Mouse (Mus musculus) urinary bladder, postnatal 14 days (tissue): Measurements from ENCODE around the gene Apol9b.
"Not testable (repeated sequence)": the region's sequence is repeated elsewhere in the genome, so short reads cannot be mapped to it uniquely, and the experiment has no call there.

Experiments
- DNase-seq: peaks from one replicate; pipeline ENCODE4 v3.0.0; 2021; ENCODE audit warnings: low spot score

The Apol9b gene

DNA sequence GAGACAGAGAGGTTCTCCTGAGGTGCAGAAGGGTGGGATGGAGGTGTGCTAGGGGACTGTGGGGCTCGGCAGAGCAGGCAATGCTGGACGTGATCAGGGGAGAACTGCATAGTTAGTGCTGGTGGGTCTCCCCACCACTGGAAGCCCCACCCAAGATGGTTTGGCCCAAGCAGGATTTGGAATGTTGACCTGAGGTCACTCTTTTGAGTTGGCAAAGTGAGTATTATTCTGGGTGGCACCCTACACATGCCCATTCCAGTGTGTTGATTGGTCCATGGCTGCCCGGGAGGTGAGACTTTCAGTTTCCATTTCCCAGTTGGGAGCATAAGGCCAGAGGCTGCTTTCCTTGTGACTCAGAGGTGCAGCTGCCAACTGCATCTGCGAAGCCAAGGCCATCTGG lies at the start of gene Apol9b:
Gene Apol9b, plus strand, starts transcription at position 301 of the 400 bp plus-strand sequence.
- not testable (repeated sequence) for DNase-seq

DNA sequence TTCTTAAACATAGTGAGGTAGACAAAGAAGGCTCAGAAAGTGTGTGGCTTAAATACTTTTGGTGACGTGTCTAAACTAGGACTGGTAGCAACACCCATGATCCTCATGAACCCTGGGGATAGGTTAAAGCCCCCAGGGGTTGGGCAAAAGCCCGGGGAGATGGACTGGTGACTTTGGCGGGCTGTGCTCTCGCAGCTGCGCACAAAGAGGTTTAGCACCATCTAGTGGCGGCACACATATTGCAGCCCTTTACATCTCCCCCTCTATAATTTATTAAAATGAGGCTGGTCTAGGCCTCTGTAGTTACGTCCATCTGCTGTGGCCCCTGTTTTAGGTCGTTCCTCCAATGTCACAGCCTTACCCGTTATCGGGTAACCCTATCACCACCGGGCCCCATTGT lies 44.9 kb upstream of the Apol9b start:
- DNase-seq = peak; percentile 51

DNA sequence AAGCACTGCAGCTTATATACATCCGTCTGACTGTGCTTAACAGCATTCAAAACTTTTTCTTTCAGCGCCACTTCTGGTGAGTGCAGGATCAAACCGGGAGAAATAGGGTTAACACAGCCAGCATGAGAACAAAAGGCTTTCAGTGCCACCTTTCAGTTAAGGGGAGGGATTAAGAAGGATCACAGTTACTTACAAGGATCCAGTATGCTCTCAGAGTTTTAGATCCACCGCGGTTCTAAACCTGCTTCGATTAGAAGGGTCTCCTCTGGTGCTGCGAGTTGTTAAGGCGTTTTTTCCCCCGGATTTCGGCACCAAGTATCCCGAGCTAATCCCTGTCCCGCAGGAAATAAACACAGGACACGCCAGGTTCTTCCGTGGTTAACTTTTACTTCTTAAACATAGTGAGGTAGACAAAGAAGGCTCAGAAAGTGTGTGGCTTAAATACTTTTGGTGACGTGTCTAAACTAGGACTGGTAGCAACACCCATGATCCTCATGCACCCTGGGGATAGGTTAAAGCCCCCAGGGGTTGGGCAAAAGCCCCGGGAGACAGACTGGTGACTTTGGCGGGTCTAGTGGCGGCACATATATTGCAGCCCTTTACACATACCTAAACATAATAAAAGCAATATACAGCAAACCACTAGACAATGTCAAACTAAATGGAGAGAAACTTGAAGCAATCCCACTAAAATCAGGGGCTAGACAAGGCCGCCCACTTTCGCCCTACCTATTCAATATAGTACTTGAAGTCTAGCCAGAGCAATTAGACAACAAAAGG lies 37.1 kb upstream of the Apol9b start:
- DNase-seq = not testable (repeated sequence)

DNA sequence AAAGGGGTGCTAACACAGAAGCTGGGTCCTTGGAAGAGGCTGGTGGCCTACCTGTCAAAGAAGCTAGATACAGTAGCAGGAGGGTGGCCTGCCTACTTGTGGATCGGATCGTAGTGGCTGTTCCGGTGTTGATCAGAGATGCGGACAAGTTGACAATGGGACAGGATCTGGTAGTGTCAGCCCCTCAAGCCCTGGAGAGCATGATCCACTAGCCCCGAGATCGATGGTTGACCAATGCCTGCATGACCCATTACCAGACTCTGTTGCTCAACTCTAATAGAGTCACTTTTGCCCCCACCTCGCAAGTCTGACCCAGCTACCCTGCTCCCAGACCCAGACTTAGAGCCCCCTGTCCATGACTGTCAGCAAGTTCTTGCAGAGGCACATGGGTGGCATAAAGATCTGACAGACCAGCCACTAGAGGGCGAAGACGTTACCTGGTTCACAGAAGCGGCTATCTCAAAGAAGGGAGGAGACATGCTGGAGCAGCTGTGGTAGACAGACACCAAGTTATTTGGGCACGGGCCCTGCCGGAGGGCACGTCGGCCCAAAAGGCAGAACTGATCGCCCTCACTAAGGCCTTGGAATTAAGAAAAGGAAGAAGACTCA lies 34.0 kb upstream of the Apol9b start:
- DNase-seq = peak; percentile 19

DNA sequence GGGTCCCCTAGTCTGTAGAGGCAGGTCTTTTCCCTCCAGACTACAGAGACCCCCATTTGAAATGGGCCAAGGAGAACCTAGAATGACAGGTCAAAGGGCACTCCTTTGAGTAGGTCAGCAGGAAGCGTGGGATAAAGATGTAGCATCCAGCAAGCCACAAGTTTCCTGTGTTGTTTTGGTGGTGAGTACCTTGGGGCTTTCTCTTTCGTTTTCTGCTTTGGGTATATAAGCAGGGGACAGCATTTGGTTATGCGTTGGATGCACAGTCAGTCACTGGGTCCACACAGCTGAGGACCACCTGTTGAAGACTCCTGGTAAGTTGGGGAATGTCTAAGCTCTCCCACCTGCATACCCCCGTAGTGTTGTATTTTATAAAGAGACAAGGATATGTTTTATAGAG lies 30.2 kb upstream of the Apol9b start, which contains the start of gene Apol7e:
Gene Apol7e, plus strand, starts transcription at position 202 of the 400 bp plus-strand sequence.
- DNase-seq = not testable (repeated sequence)

DNA sequence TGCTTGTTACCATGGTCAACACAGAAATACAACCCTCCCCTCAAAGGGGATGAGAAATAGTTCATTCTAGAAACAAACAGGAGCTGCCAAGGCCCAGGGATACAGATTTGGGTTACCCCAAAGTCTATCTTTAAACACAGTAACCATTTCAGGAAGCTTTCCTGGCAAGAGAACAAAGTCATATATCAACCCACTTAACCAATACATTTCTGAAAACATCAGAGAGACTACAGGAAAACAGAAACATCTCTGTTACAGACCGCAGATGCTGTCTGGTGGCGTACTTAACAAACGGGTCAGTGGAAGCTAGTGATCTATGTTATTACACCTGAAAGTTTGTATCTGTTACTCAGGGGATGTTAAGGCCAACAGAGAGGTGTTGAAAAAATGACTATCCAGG lies 23.5 kb upstream of the Apol9b start:
- DNase-seq = not testable (repeated sequence)

DNA sequence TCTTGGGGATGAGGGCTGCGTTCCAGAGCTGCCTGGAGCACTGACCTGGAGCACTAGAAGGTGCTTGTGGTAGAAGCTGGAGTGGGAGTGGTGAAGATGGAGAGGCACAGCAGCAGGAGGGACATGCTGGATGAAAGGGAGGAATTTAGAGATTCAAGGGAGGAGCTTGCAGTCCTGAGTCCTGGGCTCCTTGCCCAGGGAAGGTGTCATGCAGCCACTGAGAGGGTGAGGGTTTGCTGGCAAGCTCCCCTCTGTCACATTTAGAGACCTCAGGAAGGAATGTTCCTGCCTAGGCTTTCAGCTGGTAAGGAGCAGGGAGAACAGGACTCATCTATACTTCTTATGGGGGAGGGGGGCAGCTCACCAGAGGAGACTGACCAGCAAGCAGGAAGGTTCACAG lies 19.9 kb upstream of the Apol9b start:
- DNase-seq = not testable (repeated sequence)

DNA sequence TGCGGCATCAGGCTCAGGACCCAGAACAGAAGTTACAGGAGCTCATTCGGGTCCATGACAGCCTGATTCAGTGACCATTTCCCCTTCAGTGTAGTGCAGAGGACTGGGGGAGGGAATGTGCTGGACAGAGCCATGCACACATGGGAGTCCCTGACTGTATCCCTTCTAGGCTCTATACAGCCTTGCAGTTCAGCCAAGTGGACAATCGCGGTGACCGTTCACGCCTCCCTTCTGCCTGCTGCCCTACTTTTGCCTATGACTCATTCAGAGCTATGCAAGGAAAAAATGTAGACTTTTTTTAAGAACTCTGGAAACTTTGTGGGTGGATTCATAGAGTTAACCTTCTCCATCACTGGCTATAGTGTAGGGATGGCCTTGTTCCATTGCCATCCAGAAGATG lies 10.6 kb upstream of the Apol9b start:
- not testable (repeated sequence) for DNase-seq

DNA sequence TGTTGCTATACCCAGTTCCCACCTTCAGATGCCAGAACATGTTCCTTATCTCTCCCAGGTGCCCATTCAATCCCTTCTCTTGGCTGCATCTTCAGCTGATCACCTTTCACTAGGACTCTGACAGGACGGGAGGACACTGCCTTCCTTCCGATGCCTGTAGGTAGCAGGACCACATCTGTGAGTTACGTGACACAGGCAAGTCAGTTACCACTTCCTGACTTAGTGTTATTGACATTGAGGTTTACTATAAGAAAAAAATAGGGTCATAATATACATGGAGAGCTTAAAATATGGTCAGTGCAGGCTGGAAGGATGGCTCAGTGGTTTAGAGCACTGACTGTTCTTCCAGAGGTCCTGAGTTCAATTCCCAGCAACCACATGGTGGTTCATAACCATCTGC lies 7.3 kb upstream of the Apol9b start:
- not testable (repeated sequence) for DNase-seq

DNA sequence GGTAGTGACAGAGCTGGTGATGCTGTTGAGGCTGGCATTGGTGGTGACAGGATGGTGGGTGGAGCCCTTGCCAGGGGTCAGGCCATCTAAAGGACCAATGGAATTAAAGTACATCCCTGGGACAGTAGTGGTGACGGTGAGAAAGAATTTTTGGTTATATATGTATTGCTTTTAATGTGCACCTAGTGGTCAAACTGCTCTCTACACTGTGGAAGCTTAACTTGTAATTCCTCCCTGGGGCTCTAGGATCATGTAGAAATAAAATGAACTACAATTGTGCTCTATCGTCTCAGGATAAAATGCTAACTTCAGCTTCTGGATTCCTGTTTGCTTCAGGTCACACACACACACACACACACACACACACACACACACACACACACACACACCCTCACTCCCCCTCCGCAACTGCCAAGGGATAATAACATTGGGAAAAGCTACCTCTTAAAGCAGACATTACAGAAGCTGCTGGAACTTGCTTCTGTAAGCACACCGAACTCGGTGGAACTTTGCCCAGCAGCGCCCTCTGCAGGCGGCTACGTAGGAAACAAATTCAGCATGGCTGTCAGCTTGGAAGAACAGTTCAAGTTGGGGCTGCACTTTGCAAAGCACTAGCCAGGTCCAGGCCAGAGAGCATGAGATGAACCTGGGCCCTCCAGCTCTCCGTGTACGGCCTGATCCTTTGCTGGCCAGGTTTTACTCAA lies 4.5 kb upstream of the Apol9b start:
- not testable (repeated sequence) for DNase-seq

DNA sequence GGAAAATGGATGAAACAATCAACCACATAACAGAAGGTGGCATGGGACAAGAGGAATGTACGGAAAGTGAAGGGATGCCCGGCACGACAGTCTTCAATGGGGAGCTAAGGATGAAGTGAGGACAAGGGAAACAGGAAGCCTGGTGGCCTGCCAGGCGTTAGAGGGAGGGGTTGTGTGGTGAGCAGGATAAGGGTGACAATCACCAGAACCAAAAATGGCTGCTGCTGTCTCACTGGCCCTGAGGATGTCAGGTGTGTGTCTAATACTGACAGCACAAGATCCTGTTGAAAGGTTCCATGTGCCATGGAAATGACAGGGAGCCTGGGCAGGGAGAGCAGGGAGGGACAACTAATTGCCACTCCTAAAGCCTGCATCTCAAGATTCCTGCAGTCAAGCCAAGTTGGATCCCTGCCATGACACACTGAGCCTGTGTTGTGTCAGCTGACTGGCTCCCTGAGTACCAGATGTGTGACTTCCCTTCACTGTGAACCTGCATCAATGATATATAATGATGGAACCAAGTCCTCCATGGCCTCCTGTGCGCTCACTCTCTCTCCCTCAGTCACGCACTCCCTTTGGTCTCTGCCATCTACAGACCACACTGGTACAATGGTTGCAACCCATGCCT lies 3.3 kb upstream of the Apol9b start:
- not testable (repeated sequence) for DNase-seq

DNA sequence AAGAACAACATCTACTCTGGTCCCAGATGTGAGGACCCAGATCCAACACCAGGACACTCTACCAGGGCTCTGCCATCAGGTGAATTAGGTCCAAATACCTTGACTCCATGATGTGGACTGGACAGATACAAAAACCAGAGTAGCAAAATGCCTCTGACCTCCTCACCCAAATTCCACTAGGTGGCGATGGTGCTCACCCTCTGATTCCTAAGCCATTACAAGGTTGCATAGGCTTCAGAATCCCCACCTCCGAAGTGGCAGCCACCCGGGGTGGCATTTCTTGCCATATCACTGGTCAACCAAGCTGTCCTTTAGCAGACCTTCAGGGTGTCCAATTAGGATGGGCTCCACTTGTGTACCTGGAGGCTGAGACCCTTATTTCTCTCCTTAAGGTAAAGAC lies 1.7 kb upstream of the Apol9b start:
- not testable (repeated sequence) for DNase-seq

DNA sequence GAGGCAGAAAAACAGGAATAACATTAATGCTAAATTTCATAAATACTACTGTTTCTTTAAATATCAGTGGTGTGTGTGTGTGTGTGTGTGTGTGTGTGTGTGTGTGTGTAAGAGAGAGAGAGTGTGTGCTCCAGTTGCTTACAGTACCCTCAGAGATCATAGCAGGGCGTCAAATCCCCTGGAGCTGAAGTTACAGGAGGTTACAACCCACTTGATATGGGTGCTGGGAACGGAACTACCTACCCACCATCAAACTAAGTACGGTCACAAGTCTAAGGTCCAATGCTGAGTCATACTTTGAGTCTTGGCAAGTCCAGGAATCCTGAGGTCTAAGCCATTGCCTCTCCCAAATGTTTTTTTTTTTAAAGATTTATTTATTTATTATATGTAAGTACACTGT lies 1.1 kb upstream of the Apol9b start:
- DNase-seq = not testable (repeated sequence)

DNA sequence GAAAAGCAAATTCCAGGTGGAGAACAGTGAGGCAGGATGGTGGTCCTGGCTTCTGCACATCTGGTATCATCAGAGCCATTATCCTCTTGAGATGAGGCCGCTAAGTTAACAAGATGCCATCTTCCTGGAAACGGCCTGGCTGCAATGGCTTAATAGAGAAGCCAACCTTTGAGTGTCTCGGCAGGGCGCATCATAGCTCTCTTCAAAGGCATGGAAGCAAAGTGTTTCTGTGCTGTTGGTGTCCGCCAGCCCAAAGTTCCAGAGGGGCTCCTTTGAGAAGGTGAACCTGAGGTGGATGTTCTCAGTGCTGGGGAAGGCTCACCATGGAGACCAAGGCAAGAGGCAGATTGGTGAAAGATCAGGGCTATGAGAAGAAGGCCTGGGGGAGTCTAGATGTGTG lies 2.8 kb downstream of the Apol9b start:
- DNase-seq = no peak

DNA sequence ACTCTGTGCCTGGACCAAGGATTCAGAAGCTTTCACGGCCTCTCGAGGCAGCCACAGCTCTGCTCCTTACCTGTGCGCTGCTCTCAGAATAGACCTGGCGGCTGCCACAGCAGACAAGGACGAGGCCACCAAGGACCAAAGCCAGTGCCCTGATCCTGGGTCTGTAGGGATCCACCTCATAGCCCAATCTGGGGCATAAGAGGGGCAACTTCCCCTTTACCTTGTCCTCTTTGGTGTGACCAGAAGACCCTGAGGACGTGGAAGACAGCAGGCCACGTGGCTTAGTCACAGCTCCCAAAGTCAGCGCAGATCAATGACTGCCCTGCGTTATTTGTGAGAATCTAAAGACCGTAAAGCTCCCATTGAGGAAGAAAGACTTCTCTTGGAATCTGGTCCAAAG lies 4.0 kb downstream of the Apol9b start:
- DNase-seq = not testable (repeated sequence)

DNA sequence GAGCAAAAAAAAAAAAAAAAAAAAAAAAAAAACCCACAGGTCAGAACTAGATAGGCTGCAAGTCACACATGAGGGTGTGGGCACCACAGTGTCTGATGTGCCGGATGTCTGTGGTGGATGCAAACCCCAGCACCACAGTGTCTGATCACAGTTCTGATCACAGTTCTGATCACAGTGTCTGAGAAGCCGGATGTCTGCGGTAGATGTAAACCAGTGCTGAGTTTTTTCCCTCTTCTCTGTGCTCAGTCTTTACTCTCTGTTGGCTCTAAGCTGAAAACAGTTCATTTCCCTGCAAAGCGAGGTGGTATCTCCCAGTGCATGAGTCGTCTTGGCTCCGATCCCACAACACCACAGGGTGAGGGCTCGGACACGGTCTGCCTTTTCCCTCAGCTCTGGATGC lies 4.5 kb downstream of the Apol9b start:
- peak; percentile 27 for DNase-seq

DNA sequence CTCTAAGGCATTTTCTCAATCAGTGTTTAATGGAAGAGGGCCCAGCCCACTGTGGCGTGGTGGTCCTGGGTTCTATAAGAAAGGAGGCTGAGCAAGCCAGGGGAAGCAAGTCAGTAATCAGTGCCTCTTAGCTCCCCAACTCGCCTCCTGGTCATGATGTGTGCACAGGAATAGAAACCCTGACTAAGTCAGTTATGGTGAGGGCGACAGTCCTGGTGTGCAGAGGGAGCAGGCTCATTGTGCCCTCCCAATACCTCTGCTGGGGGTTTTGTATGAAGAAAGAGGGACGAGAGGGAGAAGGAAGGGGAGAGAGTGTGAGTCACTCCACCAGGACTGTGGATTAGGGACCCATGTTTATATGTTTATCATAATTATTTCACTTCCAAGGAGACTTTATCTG lies 5.1 kb downstream of the Apol9b start:
- DNase-seq = not testable (repeated sequence)

DNA sequence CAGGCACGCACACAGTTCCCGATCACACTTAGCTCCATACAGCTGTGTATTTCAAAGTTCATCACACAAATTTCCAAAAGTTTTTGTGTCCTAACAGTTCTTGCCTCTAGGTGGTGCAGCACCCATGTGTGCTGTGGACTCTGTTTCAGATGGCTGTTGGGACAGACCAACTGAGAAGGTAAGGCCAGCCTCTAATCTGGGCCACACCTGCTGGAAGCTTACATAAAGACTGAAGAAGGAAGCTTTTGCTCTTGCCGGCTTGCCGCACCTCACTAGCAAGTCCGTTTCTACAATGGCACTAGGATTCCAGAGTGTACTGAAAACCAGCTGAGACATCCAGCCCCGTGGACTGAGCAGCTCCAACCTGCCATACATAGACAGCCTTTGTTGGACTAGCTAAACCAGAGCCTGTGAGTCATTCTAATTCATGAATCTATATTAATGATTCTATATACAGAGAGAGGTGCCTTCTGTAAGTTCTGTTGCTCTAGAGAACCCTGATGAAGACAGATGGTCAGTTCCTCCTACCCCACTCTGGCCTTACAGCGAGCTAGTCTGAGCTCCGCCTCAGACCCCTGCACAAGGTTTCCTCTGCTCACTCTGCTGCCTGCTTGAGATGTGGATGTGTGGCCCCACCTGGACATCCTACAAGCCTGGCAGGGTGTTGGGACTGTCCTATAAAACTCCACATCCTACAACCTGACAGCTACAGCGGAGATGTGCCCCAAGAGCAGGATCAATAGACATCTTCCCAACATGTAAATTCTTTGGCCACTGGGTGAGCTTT lies 11.9 kb downstream of the Apol9b start:
- DNase-seq = no peak

DNA sequence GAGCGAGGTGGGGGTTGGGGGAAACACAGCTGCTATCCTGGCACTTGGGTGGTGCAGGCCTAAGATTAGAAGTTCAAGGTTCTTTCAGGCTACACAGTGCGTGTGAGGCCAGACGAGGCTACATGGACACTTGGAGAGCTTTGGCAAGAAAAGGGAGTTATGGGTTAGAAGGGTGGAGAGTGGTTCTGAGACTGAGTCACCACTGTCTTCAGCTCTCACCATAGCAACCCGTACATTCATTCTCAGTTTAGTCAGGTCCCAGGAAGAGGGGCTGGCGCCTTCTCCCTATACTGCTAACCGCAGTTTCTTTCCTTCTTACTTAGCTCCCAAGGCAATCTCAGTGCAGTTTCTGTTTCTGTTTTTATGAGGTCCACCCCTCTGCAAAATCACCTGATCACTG lies 12.7 kb downstream of the Apol9b start:
- not testable (repeated sequence) for DNase-seq

DNA sequence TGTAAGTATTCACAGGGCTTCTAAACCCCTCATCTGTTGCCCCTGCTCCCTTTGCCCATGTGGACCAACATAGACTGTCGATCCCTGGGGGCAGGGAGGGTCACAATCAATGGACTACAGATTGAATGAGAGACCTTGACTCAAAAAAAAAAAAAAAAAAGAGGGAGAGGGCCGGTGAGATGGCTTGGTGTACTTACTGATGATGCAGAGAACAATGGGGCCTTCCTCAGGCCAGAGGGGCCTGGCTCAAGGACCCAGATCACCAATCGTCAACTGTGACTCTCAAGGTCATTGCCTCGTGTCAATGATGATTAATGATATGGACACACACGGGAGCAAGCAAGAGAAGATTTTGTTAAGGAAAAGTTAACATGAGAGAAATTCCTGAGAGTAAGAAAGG lies 15.8 kb downstream of the Apol9b start:
- no peak for DNase-seq

DNA sequence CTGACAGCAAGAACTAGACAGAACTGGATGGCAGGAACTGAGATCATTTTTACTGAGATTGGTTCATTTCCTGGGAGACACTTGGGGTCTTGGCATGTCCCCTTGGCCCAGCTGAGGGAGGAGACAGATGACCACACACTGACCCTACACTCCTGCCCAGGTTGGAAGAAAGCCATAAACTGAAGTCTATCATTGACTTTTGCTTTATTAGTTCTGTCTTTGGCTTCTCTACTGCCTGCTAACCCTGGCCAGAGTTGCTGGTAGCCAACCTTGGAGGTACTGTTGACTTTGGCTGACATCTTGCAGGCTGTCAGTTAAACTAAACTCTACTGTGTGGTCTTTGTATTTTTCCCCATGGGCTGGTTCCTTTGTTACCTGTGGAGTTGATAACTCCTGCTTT lies 16.2 kb downstream of the Apol9b start:
- DNase-seq = no peak

DNA sequence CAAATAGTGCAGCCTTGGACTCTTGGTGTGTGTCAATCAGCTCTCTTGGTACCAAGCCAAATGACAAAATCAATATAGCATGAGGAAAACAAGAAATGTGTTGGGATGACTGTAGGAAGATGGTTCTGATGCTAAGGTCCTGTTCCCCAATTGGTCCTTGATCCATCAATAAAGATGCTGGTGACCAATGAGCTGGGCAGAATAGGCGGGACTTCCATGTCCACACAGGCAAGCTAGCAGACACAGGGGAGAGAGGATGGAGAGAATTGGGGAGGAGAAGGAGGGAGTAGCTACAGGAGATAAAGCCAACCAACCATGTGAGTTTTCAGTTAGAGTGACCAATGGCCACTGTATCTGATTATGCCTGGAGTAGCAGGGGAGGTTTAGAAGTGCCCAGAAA lies 17.5 kb downstream of the Apol9b start:
- no peak for DNase-seq
